Mouse (Mus musculus) right cerebral cortex, postnatal 14 days (tissue): ENCODE data around the gene Plekhn1.

ENCODE experiments used
- DNase-seq: peaks from one replicate; pipeline ENCODE4 v3.0.0; 2022

Plekhn1 gene

GRCm38 (mm10) chr4:156213134-156213533, 21.5 kb downstream of the Plekhn1 start:
- no peak for DNase-seq

GRCm38 (mm10) chr4:156209963-156210635, 24.6 kb downstream of the Plekhn1 start:
- DNase-seq, result no peak

GRCm38 (mm10) chr4:156208872-156209271, 25.8 kb downstream of the Plekhn1 start:
- DNase-seq, result no peak

- no peak for DNase-seq
These were observed 31.1 kb downstream of the Plekhn1 start for GRCm38 (mm10) chr4:156203413-156204131.

GRCm38 (mm10) chr4:156203001-156203412, 31.6 kb downstream of the Plekhn1 start, which contains the start of gene AW011738:
Gene AW011738 (plus strand): TSS chr4:156203304.
- DNase-seq, result peak; percentile 73

GRCm38 (mm10) chr4:156202462-156202893, 32.2 kb downstream of the Plekhn1 start:
- DNase-seq, result no peak

- DNase-seq, result no peak
These were observed 33.8 kb downstream of the Plekhn1 start, which contains the start of gene Isg15 for GRCm38 (mm10) chr4:156200623-156201475. Gene Isg15 (minus strand): TSS chr4:156200818.

GRCm38 (mm10) chr4:156197829-156198205, 36.8 kb downstream of the Plekhn1 start:
- DNase-seq, result peak; percentile 84

GRCm38 (mm10) chr4:156197131-156197828, 37.4 kb downstream of the Plekhn1 start, which contains the start of gene Agrn:
Gene Agrn (minus strand): TSS chr4:156197488.
- DNase-seq, result peak; percentile 71

- DNase-seq, result peak; percentile 59
These were observed 38.5 kb downstream of the Plekhn1 start for GRCm38 (mm10) chr4:156195927-156196870.

GRCm38 (mm10) chr4:156194346-156194745, 40.3 kb downstream of the Plekhn1 start:
- DNase-seq, result no peak

- DNase-seq, result no peak
These were observed 40.8 kb downstream of the Plekhn1 start for GRCm38 (mm10) chr4:156193906-156194305.

GRCm38 (mm10) chr4:156193200-156193590, 41.5 kb downstream of the Plekhn1 start:
- no peak for DNase-seq

- DNase-seq, result no peak
These were observed 42.0 kb downstream of the Plekhn1 start for GRCm38 (mm10) chr4:156192421-156193199.

GRCm38 (mm10) chr4:156188811-156189323, 45.8 kb downstream of the Plekhn1 start:
- DNase-seq, result peak; percentile 65

GRCm38 (mm10) chr4:156188162-156188810, 46.4 kb downstream of the Plekhn1 start:
- no peak for DNase-seq

- peak; percentile 62 for DNase-seq
These were observed 48.5 kb downstream of the Plekhn1 start for GRCm38 (mm10) chr4:156185950-156186850.

- DNase-seq, result no peak
These were observed 49.2 kb downstream of the Plekhn1 start for GRCm38 (mm10) chr4:156185456-156185949.
